In genomic region chr4:96022803-96023202, GRCm38 (mm10) we compare ENCODE assay signal across 12 mouse cellular contexts. TPM values are rescaled to one million over a fixed set of nuclear protein-coding genes. Genes with fewer than 3 reads are reported as not detected.
DNase-seq lines count a peak whose midpoint lies in the region; ATAC-seq and TF ChIP-seq lines count a peak whose summit lies in the region.
"Had no signal": no experiment of that assay in that cellular context is flagged by ENCODE, and none has a peak within 500 bp of the region (broad histone marks: within the 10 kb centered on the region; RNA-seq: fewer than 3 reads in every experiment).

No protein-coding gene starts in this region.

- H3K4me1 ChIP-seq in kidney, embryonic 16.5 days (ENCODE audit: insufficient read depth, low read length) = no peaks in the 10 kb centered on the region
- no peaks in the 10 kb centered on the region for H3K4me1 ChIP-seq in E14TG2a.4 (replicated peaks; ENCODE audit: low read depth, low read length)

- TF ChIP-seq CTCF in E14TG2a.4 (conservative IDR thresholded peaks at IDR 0.05; ENCODE audit: low read length) = peak; percentile 41

- H3K27me3 ChIP-seq in kidney, embryonic 16.5 days (ENCODE audit: insufficient read depth, low read length) = no peaks in the 10 kb centered on the region
- H3K27me3 ChIP-seq in E14TG2a.4 (ENCODE audit: insufficient read depth, low read length) = no peaks in the 10 kb centered on the region

- H3K9ac ChIP-seq in kidney, embryonic 16.5 days (replicated peaks; ENCODE audit: low read length) = no peak overlapping the region

- H3K4me2 ChIP-seq in kidney, embryonic 16.5 days (replicated peaks; ENCODE audit: low read depth, low read length) = no peak overlapping the region

- DNase-seq in adrenal gland, postnatal 14 days = peak; percentile 5
- DNase-seq in adrenal gland, adult 18-20 months (ENCODE audit: low spot score in 2 of 2) = no peak
- peak; percentile 9 for DNase-seq in kidney, postnatal 10 days
- DNase-seq in induced T-regulatory cell, adult 2 months (ENCODE audit: low read depth) = peak; percentile 7
- no peak for DNase-seq in left cerebral cortex, adult 11 months (ENCODE audit: low spot score)
- DNase-seq: right cerebral cortex, postnatal 4 days had no signal

- H3K27ac ChIP-seq in kidney, embryonic 16.5 days (ENCODE audit: low read length) = no peak overlapping the region

- no peak for ATAC-seq in kidney, embryonic 16.5 days (ENCODE audit: low FRiP score, low TSS enrichment)
- ATAC-seq in erythroid progenitor cell, adult 5-6 weeks (replicated peaks; ENCODE audit: low FRiP score, poor library complexity, severe bottlenecking) = no peak

- H3K9me3 ChIP-seq in kidney, embryonic 16.5 days (ENCODE audit: low read length) = no peaks in the 10 kb centered on the region
- H3K9me3 ChIP-seq in E14TG2a.4 (ENCODE audit: low read length) = no peaks in the 10 kb centered on the region

- H3K36me3 ChIP-seq in kidney, embryonic 16.5 days (ENCODE audit: insufficient read depth, low read length) = peaks cover 4% of the 10 kb centered on the region; the same call in 1 of the 2 replicates
- H3K36me3 ChIP-seq in E14TG2a.4 (ENCODE audit: insufficient read depth, low read length) = peaks cover 57% of the 10 kb centered on the region

- no peak overlapping the region for H3K4me3 ChIP-seq in kidney, embryonic 16.5 days (ENCODE audit: low read length)
- H3K4me3 ChIP-seq in E14TG2a.4 (replicated peaks; ENCODE audit: low read length) = no peak overlapping the region

RNA-seq across cellular contexts. Expression of gene Cyp2j13, which starts 54.5 kb away (rescaled TPM):
- not detected in 2 replicates for total RNA-seq in adrenal gland, postnatal 14 days (2021)
- total RNA-seq in adrenal gland, adult 18-20 months (2021) = not detected
- polyA plus RNA-seq in kidney, embryonic 16.5 days (2015; fragmentation: Nextera tagmentation; extraction: Ambion mirVana) = 5.1 and 5.3 TPM in 2 replicates
- total RNA-seq in erythroid progenitor cell, adult 5-6 weeks (2015; ENCODE audit: low replicate concordance) = not detected in 2 replicates
- total RNA-seq in erythroid progenitor cell, adult 5-6 weeks (2017; ENCODE audit: low replicate concordance) = not detected in 2 replicates
- total RNA-seq: heart, postnatal 10 days had no signal
- polyA plus RNA-seq: C2C12; urinary bladder, adult 2 months had no signal

RNA-seq across cellular contexts. Expression of gene Hook1, which starts 55.8 kb away (rescaled TPM):
- 8.1 and 8.5 TPM in 2 replicates for total RNA-seq in adrenal gland, postnatal 14 days (2021)
- 1 to 10 TPM; 8.7 to 9.5 TPM for total RNA-seq in adrenal gland, adult 18-20 months (2021)
- 24.0 and 25.3 TPM in 2 replicates for polyA plus RNA-seq in kidney, embryonic 16.5 days (2015; fragmentation: Nextera tagmentation; extraction: Ambion mirVana)
- 1.3 and 7.2 TPM in 2 replicates for total RNA-seq in erythroid progenitor cell, adult 5-6 weeks (2015; ENCODE audit: low replicate concordance)
- 12.1 and 13.5 TPM in 2 replicates for total RNA-seq in erythroid progenitor cell, adult 5-6 weeks (2017; ENCODE audit: low replicate concordance)

Comparison
In these comparisons a context has a peak if more than half of its experiments do, and no peak if none do; other contexts are left out.
1. DNase-seq: peak in adrenal gland, postnatal 14 days (single experiment), kidney, postnatal 10 days (single experiment) and induced T-regulatory cell, adult 2 months (single experiment); none in adrenal gland, adult 18-20 months (0 of 2) and left cerebral cortex, adult 11 months (single experiment).